12 mouse cellular contexts compared by ENCODE assay signal in the genomic region with DNA sequence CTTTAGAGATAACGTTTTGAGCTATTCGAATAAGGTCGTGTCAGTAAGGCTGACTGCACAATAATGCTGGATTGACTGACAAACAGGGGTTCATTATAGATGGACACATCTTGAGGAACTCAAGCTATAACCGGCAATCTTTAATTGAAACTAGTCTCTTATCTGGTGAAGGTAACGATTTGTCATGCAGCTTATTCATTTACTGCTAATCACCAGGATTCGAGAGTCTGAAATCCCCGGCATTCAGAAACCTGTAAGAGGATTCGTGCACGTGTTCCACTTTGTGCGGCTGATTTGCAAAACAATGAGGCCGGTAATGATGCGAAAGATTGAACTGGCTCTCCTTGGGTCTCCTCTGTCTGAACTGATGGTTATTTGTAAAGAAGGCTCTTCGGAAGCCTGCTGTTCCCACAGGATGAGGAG.
DNase-seq lines count a peak whose midpoint lies in the region.
"Had no signal": no experiment of that assay in that cellular context is flagged by ENCODE, and none has a peak within 500 bp of the region (broad histone marks: within the 10 kb centered on the region; RNA-seq: fewer than 3 reads in every experiment).

No protein-coding gene starts in this region.

- no peaks in the 10 kb centered on the region for H3K27me3 ChIP-seq in forebrain, embryonic 10.5 days (ENCODE audit: poor library complexity, severe bottlenecking)
- H3K27me3 ChIP-seq: embryonic facial prominence, embryonic 15.5 days had no signal

- intact Hi-C loops in left cerebral cortex, postnatal 4 days (cut with DNase I), result no loop called here
- intact Hi-C loops in left cerebral cortex, postnatal 10 days (cut with DNase I), result no loop called here
- intact Hi-C loops in gastrocnemius, postnatal 36 days (cut with DNase I), result no loop called here

- H3K27ac ChIP-seq in forebrain, embryonic 10.5 days, result no peak overlapping the region
- H3K27ac ChIP-seq: embryonic facial prominence, embryonic 15.5 days had no signal

- H3K36me3 ChIP-seq in forebrain, embryonic 10.5 days (replicated peaks), result no peaks in the 10 kb centered on the region
- H3K36me3 ChIP-seq: embryonic facial prominence, embryonic 15.5 days had no signal

- no peaks in the 10 kb centered on the region for H3K9me3 ChIP-seq in forebrain, embryonic 10.5 days
- H3K9me3 ChIP-seq: embryonic facial prominence, embryonic 15.5 days had no signal

- WGBS in forebrain, embryonic 10.5 days, result 16% methylated on average over 13 of the region's 13 CpGs

- DNase-seq in left cerebral cortex, postnatal 4 days, result peak; percentile 3
- no peak for DNase-seq in left cerebral cortex, postnatal 10 days (ENCODE audit: extremely low spot score in 1 of 2, low spot score in 2 of 2)
- peak; percentile 45 for DNase-seq in forebrain, embryonic 10.5 days (ENCODE audit: extremely low spot score, low spot score)
- peak; percentile 26 for DNase-seq in mesoderm, embryonic 11.5 days (ENCODE audit: low read depth, low spot score)
- DNase-seq in retina, postnatal 1 day, result peak; percentile 63
- no peak for DNase-seq in gastrocnemius, postnatal 36 days
- no peak for DNase-seq in ovary, adult 18-20 months (ENCODE audit: low spot score)
- DNase-seq in liver, result no peak
- DNase-seq: kidney, adult 8-10 months; liver, postnatal 0 days had no signal

- H3K4me3 ChIP-seq in forebrain, embryonic 10.5 days, result peak overlapping the region; percentile 16; the same call in 1 of the 2 replicates
- H3K4me3 ChIP-seq: embryonic facial prominence, embryonic 15.5 days; myocyte had no signal

- H3K4me1 ChIP-seq in forebrain, embryonic 10.5 days, result peaks cover 37% of the 10 kb centered on the region
- H3K4me1 ChIP-seq: embryonic facial prominence, embryonic 15.5 days had no signal

Comparison
In these comparisons a context has a peak if more than half of its experiments do, and no peak if none do; other contexts are left out.
1. DNase-seq: peak in left cerebral cortex, postnatal 4 days (single experiment), forebrain, embryonic 10.5 days (single experiment), mesoderm, embryonic 11.5 days (single experiment) and retina, postnatal 1 day (single experiment); none in left cerebral cortex, postnatal 10 days (0 of 2), gastrocnemius, postnatal 36 days (0 of 2), ovary, adult 18-20 months (single experiment) and liver (single experiment).